12 mouse cellular contexts compared by ENCODE assay signal in genomic region chr2:74660421-74661375, GRCm38 (mm10). TPM values are rescaled to one million over a fixed set of nuclear protein-coding genes. Genes with fewer than 3 reads are reported as not detected.
A peak's percentile ranks its signal among the peaks of the same experiment; 100 is the strongest.
DNase-seq lines count a peak whose midpoint lies in the region; ATAC-seq and TF ChIP-seq lines count a peak whose summit lies in the region.
"Had no signal": no experiment of that assay in that cellular context is flagged by ENCODE, and none has a peak within 500 bp of the region (broad histone marks: within the 10 kb centered on the region; RNA-seq: fewer than 3 reads in every experiment).

No protein-coding gene starts in this region.

- no peak overlapping the region for H3K9ac ChIP-seq in forebrain, embryonic 14.5 days (ENCODE audit: low read length)
- no peak overlapping the region for H3K9ac ChIP-seq in lung, embryonic 14.5 days
- H3K9ac ChIP-seq in hindbrain, embryonic 16.5 days (ENCODE audit: low read depth, low read length): no peak overlapping the region
- no peak overlapping the region for H3K9ac ChIP-seq in neural tube, embryonic 11.5 days (ENCODE audit: low read length)

- peak; percentile 48 for DNase-seq in forebrain, embryonic 10.5 days (ENCODE audit: extremely low spot score, low spot score)
- DNase-seq in forebrain, embryonic 14.5 days (ENCODE audit: low spot score): no peak
- no peak for DNase-seq in lung, embryonic 14.5 days
- no peak for DNase-seq in lung, postnatal 10 days
- peak; percentile 31 for DNase-seq in neural tube, embryonic 11.5 days (ENCODE audit: low spot score)
- DNase-seq in adipocyte (ENCODE audit: low spot score): no peak
- no peak for DNase-seq in ovary, postnatal 10 days (ENCODE audit: low spot score)
- DNase-seq: adrenal gland, postnatal 14 days; cerebellum, adult 2 months; heart, adult 2 months; kidney, postnatal 36 days had no signal

- no peak for TF ChIP-seq CTCF in lung, embryonic 14.5 days (IDR thresholded peaks at IDR 0.05; ENCODE audit: low read depth)

- no peaks in the 10 kb centered on the region for H3K36me3 ChIP-seq in forebrain, embryonic 10.5 days (replicated peaks)
- H3K36me3 ChIP-seq in forebrain, embryonic 14.5 days (ENCODE audit: control insufficient read depth, insufficient read depth, low read length): no peaks in the 10 kb centered on the region
- H3K36me3 ChIP-seq in lung, embryonic 14.5 days (ENCODE audit: insufficient read depth): no peaks in the 10 kb centered on the region
- no peaks in the 10 kb centered on the region for H3K36me3 ChIP-seq in hindbrain, embryonic 16.5 days (ENCODE audit: control insufficient read depth, insufficient read depth, low read length)
- no peaks in the 10 kb centered on the region for H3K36me3 ChIP-seq in neural tube, embryonic 11.5 days (ENCODE audit: control insufficient read depth, insufficient read depth, low read length)

- 2% methylated on average over 30 of the region's 30 CpGs for WGBS in forebrain, embryonic 10.5 days
- 2% methylated on average over 30 of the region's 30 CpGs for WGBS in forebrain, embryonic 14.5 days
- WGBS in lung, embryonic 14.5 days: 2% methylated on average over 30 of the region's 30 CpGs
- WGBS in hindbrain, embryonic 16.5 days: 3% methylated on average over 30 of the region's 30 CpGs
- WGBS in neural tube, embryonic 11.5 days: 2% methylated on average over 30 of the region's 30 CpGs

- no peak overlapping the region for H3K4me2 ChIP-seq in forebrain, embryonic 14.5 days (ENCODE audit: low read length)
- 0 out of 2 replicates have a peak overlapping the region, but pooled peaks have one; percentile 11 for H3K4me2 ChIP-seq in lung, embryonic 14.5 days
- no peak overlapping the region for H3K4me2 ChIP-seq in hindbrain, embryonic 16.5 days (ENCODE audit: low read length)
- H3K4me2 ChIP-seq in neural tube, embryonic 11.5 days (ENCODE audit: low read depth): no peak overlapping the region

- no peak for ATAC-seq in forebrain, embryonic 14.5 days
- ATAC-seq in lung, embryonic 14.5 days (ENCODE audit: insufficient read depth): no peak
- ATAC-seq in hindbrain, embryonic 16.5 days: 0 out of 2 replicates have a peak, but pooled peaks have one; percentile 42
- ATAC-seq in neural tube, embryonic 11.5 days (ENCODE audit: insufficient read depth, low FRiP score, low TSS enrichment): no peak

- H3K27ac ChIP-seq in forebrain, embryonic 10.5 days: no peak overlapping the region
- no peak overlapping the region for H3K27ac ChIP-seq in forebrain, embryonic 14.5 days (ENCODE audit: low read depth, low read length)
- H3K27ac ChIP-seq in lung, embryonic 14.5 days (ENCODE audit: low read depth): no peak overlapping the region
- no peak overlapping the region for H3K27ac ChIP-seq in hindbrain, embryonic 16.5 days (ENCODE audit: low read depth, low read length)
- no peak overlapping the region for H3K27ac ChIP-seq in neural tube, embryonic 11.5 days (ENCODE audit: low read depth, low read length)
- H3K27ac ChIP-seq: heart, adult 2 months had no signal

- no peak overlapping the region for H3K4me3 ChIP-seq in forebrain, embryonic 10.5 days
- no peak overlapping the region for H3K4me3 ChIP-seq in forebrain, embryonic 14.5 days (ENCODE audit: low read depth, low read length)
- no peak overlapping the region for H3K4me3 ChIP-seq in lung, embryonic 14.5 days (ENCODE audit: low read depth, low read length)
- H3K4me3 ChIP-seq in hindbrain, embryonic 16.5 days (ENCODE audit: low read length): peak overlapping the region; percentile 10; the same call in 1 of the 2 replicates
- H3K4me3 ChIP-seq in neural tube, embryonic 11.5 days (ENCODE audit: low read depth, low read length): no peak overlapping the region
- H3K4me3 ChIP-seq: heart, adult 2 months had no signal

- peaks cover 100% of the 10 kb centered on the region for H3K27me3 ChIP-seq in forebrain, embryonic 10.5 days (ENCODE audit: poor library complexity, severe bottlenecking)
- H3K27me3 ChIP-seq in forebrain, embryonic 14.5 days (replicated peaks; ENCODE audit: control insufficient read depth, insufficient read depth, low read length): peaks cover 70% of the 10 kb centered on the region
- peaks cover 98% of the 10 kb centered on the region for H3K27me3 ChIP-seq in lung, embryonic 14.5 days (ENCODE audit: insufficient read depth, low read length)
- H3K27me3 ChIP-seq in hindbrain, embryonic 16.5 days (replicated peaks; ENCODE audit: control insufficient read depth, insufficient read depth, low read length): peaks cover 55% of the 10 kb centered on the region
- H3K27me3 ChIP-seq in neural tube, embryonic 11.5 days (ENCODE audit: control insufficient read depth, insufficient read depth, low read length): peaks cover 97% of the 10 kb centered on the region

- H3K9me3 ChIP-seq in forebrain, embryonic 10.5 days: no peaks in the 10 kb centered on the region
- H3K9me3 ChIP-seq in forebrain, embryonic 14.5 days (replicated peaks; ENCODE audit: control insufficient read depth, low read length): no peaks in the 10 kb centered on the region
- H3K9me3 ChIP-seq in lung, embryonic 14.5 days (ENCODE audit: low read depth, low read length): no peaks in the 10 kb centered on the region
- H3K9me3 ChIP-seq in hindbrain, embryonic 16.5 days (ENCODE audit: control insufficient read depth, low read length): no peaks in the 10 kb centered on the region
- H3K9me3 ChIP-seq in neural tube, embryonic 11.5 days (ENCODE audit: control insufficient read depth, low read length): no peaks in the 10 kb centered on the region

- H3K4me1 ChIP-seq in forebrain, embryonic 10.5 days: peaks cover 16% of the 10 kb centered on the region
- no peaks in the 10 kb centered on the region; the same call in 1 of the 2 replicates for H3K4me1 ChIP-seq in forebrain, embryonic 14.5 days (ENCODE audit: control insufficient read depth, insufficient read depth, low read length)
- no peaks in the 10 kb centered on the region for H3K4me1 ChIP-seq in lung, embryonic 14.5 days (ENCODE audit: insufficient read depth)
- peaks cover 4% of the 10 kb centered on the region for H3K4me1 ChIP-seq in hindbrain, embryonic 16.5 days (ENCODE audit: control insufficient read depth, insufficient read depth, low read depth, low read length)
- 0 out of 2 replicates have a peak, but pooled peaks cover 4% of the 10 kb centered on the region for H3K4me1 ChIP-seq in neural tube, embryonic 11.5 days (ENCODE audit: control insufficient read depth, insufficient read depth, low read length)

RNA-seq across cellular contexts. Expression of gene Evx2, which starts 1.3 kb away (rescaled TPM):
- not detected in 2 replicates for polyA plus RNA-seq in forebrain, embryonic 10.5 days (2016; fragmentation: Nextera tagmentation; extraction: Ambion mirVana)
- not detected in 2 replicates for polyA plus RNA-seq in forebrain, embryonic 14.5 days (2014; fragmentation: Nextera tagmentation; extraction: Ambion mirVana)
- not detected in 2 replicates for polyA plus RNA-seq in lung, embryonic 14.5 days (2014; fragmentation: Nextera tagmentation; extraction: Ambion mirVana)
- polyA plus RNA-seq in hindbrain, embryonic 16.5 days (2015; fragmentation: Nextera tagmentation; extraction: Ambion mirVana): 0.40 and 0.58 TPM in 2 replicates
- polyA plus RNA-seq in neural tube, embryonic 11.5 days (2014; fragmentation: Nextera tagmentation; extraction: Ambion mirVana): 0.54 and 0.69 TPM in 2 replicates
- polyA plus RNA-seq: heart, adult 2 months had no signal

RNA-seq across cellular contexts. Expression of gene Hoxd13, which starts 7.4 kb away (rescaled TPM):
- not detected in 2 replicates for polyA plus RNA-seq in forebrain, embryonic 10.5 days (2016; fragmentation: Nextera tagmentation; extraction: Ambion mirVana)
- polyA plus RNA-seq in forebrain, embryonic 14.5 days (2014; fragmentation: Nextera tagmentation; extraction: Ambion mirVana): not detected in 2 replicates
- not detected in 2 replicates for polyA plus RNA-seq in lung, embryonic 14.5 days (2014; fragmentation: Nextera tagmentation; extraction: Ambion mirVana)
- polyA plus RNA-seq in hindbrain, embryonic 16.5 days (2015; fragmentation: Nextera tagmentation; extraction: Ambion mirVana): 0.06 TPM in 1 of 2 replicates, not detected in the other
- 0.41 and 1.0 TPM in 2 replicates for polyA plus RNA-seq in neural tube, embryonic 11.5 days (2014; fragmentation: Nextera tagmentation; extraction: Ambion mirVana)
- polyA plus RNA-seq: heart, adult 2 months had no signal

RNA-seq across cellular contexts. Expression of gene Hoxd12, which starts 14.1 kb away (rescaled TPM):
- not detected in 2 replicates for polyA plus RNA-seq in forebrain, embryonic 10.5 days (2016; fragmentation: Nextera tagmentation; extraction: Ambion mirVana)
- polyA plus RNA-seq in forebrain, embryonic 14.5 days (2014; fragmentation: Nextera tagmentation; extraction: Ambion mirVana): not detected in 2 replicates
- not detected in 2 replicates for polyA plus RNA-seq in lung, embryonic 14.5 days (2014; fragmentation: Nextera tagmentation; extraction: Ambion mirVana)
- not detected in 2 replicates for polyA plus RNA-seq in hindbrain, embryonic 16.5 days (2015; fragmentation: Nextera tagmentation; extraction: Ambion mirVana)
- polyA plus RNA-seq in neural tube, embryonic 11.5 days (2014; fragmentation: Nextera tagmentation; extraction: Ambion mirVana): 2.1 TPM in 2 replicates
- polyA plus RNA-seq: cerebellum, adult 2 months; heart, adult 2 months had no signal

RNA-seq across cellular contexts. Expression of gene Hoxd11, which starts 18.7 kb away (rescaled TPM):
- not detected in 2 replicates for polyA plus RNA-seq in forebrain, embryonic 10.5 days (2016; fragmentation: Nextera tagmentation; extraction: Ambion mirVana)
- not detected in 2 replicates for polyA plus RNA-seq in forebrain, embryonic 14.5 days (2014; fragmentation: Nextera tagmentation; extraction: Ambion mirVana)
- not detected in 2 replicates for polyA plus RNA-seq in lung, embryonic 14.5 days (2014; fragmentation: Nextera tagmentation; extraction: Ambion mirVana)
- not detected in 2 replicates for polyA plus RNA-seq in hindbrain, embryonic 16.5 days (2015; fragmentation: Nextera tagmentation; extraction: Ambion mirVana)
- 8.1 and 8.5 TPM in 2 replicates for polyA plus RNA-seq in neural tube, embryonic 11.5 days (2014; fragmentation: Nextera tagmentation; extraction: Ambion mirVana)
- polyA plus RNA-seq: cerebellum, adult 2 months; heart, adult 2 months had no signal

RNA-seq across cellular contexts. Expression of gene Hoxd10, which starts 31.0 kb away (rescaled TPM):
- polyA plus RNA-seq in forebrain, embryonic 10.5 days (2016; fragmentation: Nextera tagmentation; extraction: Ambion mirVana): not detected in 2 replicates
- polyA plus RNA-seq in forebrain, embryonic 14.5 days (2014; fragmentation: Nextera tagmentation; extraction: Ambion mirVana): not detected in 2 replicates
- 0.14 TPM in 1 of 2 replicates, not detected in the other for polyA plus RNA-seq in lung, embryonic 14.5 days (2014; fragmentation: Nextera tagmentation; extraction: Ambion mirVana)
- not detected in 2 replicates for polyA plus RNA-seq in hindbrain, embryonic 16.5 days (2015; fragmentation: Nextera tagmentation; extraction: Ambion mirVana)
- polyA plus RNA-seq in neural tube, embryonic 11.5 days (2014; fragmentation: Nextera tagmentation; extraction: Ambion mirVana): 28.1 and 29.3 TPM in 2 replicates
- polyA plus RNA-seq: cerebellum, adult 2 months; heart, adult 2 months had no signal

Comparison
In these comparisons a context has a peak if more than half of its experiments do, and no peak if none do; other contexts are left out.
1. DNase-seq: peak in forebrain, embryonic 10.5 days (single experiment) and neural tube, embryonic 11.5 days (single experiment); none in forebrain, embryonic 14.5 days (single experiment), lung, embryonic 14.5 days (single experiment), lung, postnatal 10 days (single experiment), adipocyte (single experiment) and ovary, postnatal 10 days (single experiment).